Mouse (Mus musculus) liver, postnatal 0 days (tissue): ENCODE measurements around the gene Wwox.

Experiments used
- CTCF ChIP-seq: sonication (generic); IDR thresholded peaks from 2 replicates; pipeline ENCODE4 v1.5.1; 2016; ENCODE audit warnings: antibody characterized with exemption, low read depth
- EP300 ChIP-seq: IDR thresholded peaks from 2 replicates; pipeline ENCODE4 v1.6.1; 2016; ENCODE audit warnings: antibody characterized with exemption, low read depth, mild to moderate bottlenecking

- TF ChIP-seq CTCF (no peak), EP300 (no peak)
Observed at GRCm38 (mm10) chr8:115189836-115190235, 750.4 kb downstream of the Wwox start.
